ENCODE assay signal across 11 mouse cellular contexts in the genomic region with DNA sequence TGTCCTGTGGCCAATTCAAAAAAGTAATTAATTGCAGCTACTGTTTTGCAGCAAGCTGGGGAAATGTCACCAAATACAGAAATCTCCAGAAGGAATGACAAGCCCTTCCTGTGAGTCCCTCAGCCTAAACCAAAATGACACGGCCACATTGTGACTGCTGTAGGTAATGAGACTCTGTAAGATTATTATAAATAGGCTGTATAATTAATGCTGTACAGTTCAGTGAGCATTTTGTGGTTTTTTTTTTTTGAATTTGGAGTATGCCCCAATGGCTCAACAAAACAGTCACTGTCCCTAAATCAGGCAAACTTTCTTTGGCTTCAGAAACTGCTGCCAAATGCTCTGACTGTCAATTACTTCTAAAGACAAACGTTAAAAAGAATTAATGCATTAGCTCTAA.
"Had no signal": no experiment of that assay in that cellular context is flagged by ENCODE, and none has a peak within 500 bp of the region (broad histone marks: within the 10 kb centered on the region; RNA-seq: fewer than 3 reads in every experiment).

No protein-coding gene starts in this region.

- H3K27me3 ChIP-seq: kidney, embryonic 15.5 days; limb, embryonic 13.5 days; midbrain, embryonic 13.5 days; neural tube, embryonic 12.5 days had no signal

- H3K4me2 ChIP-seq: kidney, embryonic 15.5 days; limb, embryonic 13.5 days; midbrain, embryonic 13.5 days; neural tube, embryonic 12.5 days had no signal

- H3K27ac ChIP-seq: kidney, embryonic 15.5 days; limb, embryonic 13.5 days; liver, embryonic 14.5 days; midbrain, embryonic 13.5 days; neural tube, embryonic 12.5 days had no signal

- H3K4me3 ChIP-seq: kidney, embryonic 15.5 days; limb, embryonic 13.5 days; midbrain, embryonic 13.5 days; neural tube, embryonic 12.5 days had no signal

- DNase-seq: kidney, adult 18-20 months; kidney, postnatal 14 days; left cerebral cortex, postnatal 4 days; lung, adult 18-20 months; right cerebral cortex, adult 18-20 months; right cerebral cortex, postnatal 25 days had no signal

- ATAC-seq: midbrain, embryonic 13.5 days had no signal

- H3K36me3 ChIP-seq: kidney, embryonic 15.5 days; limb, embryonic 13.5 days; midbrain, embryonic 13.5 days; neural tube, embryonic 12.5 days had no signal

- H3K9ac ChIP-seq: kidney, embryonic 15.5 days; limb, embryonic 13.5 days; liver, embryonic 14.5 days; midbrain, embryonic 13.5 days; neural tube, embryonic 12.5 days had no signal

- H3K9me3 ChIP-seq: kidney, embryonic 15.5 days; limb, embryonic 13.5 days; midbrain, embryonic 13.5 days; neural tube, embryonic 12.5 days had no signal

- H3K4me1 ChIP-seq: kidney, embryonic 15.5 days; limb, embryonic 13.5 days; midbrain, embryonic 13.5 days; neural tube, embryonic 12.5 days had no signal
